Mouse (Mus musculus) mouse trophoblast stem cell (cell line): Measurements from ENCODE around the gene Rere.
"Not testable (repeated sequence)": the region's sequence is repeated elsewhere in the genome, so short reads cannot be mapped to it uniquely, and the experiment has no call there.

Experiments used
- in situ Hi-C, 2 experiments: fragments of 300-500 bp; cut with MseI, MboI; formaldehyde crosslinking; loops; 2 replicates in 1 of 2; 3 replicates in 1 of 2; pipeline ENCODE4 v1.15.1; 2025

The Rere gene

GRCm38 (mm10) chr4:150461427-150462189 is 180.2 kb downstream of the Rere start:
- in situ Hi-C loops, result loop anchor here in 1 of 2 experiments (5.0 kb wide), 1 partner anchor 114 kb away; no protein-coding TSS in a partner anchor

- in situ Hi-C loops, result loop anchor here in 1 of 2 experiments (5.0 kb wide), 1 partner anchor 115 kb away; no protein-coding TSS in a partner anchor
Measured at GRCm38 (mm10) chr4:150462367-150462766, 180.9 kb downstream of the Rere start.

DNA sequence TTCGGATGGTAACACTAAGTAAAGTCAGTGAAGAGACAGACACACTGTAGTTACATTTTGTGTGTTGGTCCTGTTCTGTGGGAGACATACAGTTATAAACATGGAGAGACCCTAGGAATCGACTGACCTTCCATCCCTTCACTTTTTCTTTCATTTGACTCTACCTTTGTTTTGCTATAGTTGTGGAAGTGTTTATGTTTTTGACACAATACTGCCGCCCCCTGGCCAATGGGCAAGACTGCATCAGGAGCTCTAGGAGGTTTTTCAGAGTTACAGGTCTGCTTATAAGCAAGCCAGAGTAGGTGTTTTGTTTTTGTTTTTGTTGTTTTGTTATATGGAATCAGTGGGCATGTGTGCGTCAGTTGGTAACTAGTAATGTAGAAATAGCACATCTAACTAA is 184.3 kb downstream of the Rere start:
- in situ Hi-C loops, result no loop called here

DNA sequence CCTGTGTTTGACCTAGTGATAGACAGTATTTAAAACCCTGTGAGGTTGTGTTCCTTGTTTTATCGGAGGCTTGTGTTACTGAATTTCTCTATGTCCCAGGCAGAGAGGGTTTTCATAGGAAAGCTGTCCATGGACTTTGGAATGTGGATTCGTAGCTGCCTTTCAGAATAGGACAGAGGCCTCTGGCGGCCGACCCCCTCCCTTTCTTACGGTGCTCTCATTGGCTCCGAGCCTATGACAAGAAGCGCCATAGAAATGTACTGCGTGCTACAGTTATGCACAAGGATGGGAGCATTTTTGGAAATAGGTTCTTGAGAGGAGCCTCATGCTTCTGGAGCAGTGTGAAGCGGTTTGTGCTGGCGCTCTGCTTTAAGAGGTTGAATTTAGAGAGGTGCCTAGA is 187.8 kb downstream of the Rere start:
- in situ Hi-C loops, result no loop called here

DNA sequence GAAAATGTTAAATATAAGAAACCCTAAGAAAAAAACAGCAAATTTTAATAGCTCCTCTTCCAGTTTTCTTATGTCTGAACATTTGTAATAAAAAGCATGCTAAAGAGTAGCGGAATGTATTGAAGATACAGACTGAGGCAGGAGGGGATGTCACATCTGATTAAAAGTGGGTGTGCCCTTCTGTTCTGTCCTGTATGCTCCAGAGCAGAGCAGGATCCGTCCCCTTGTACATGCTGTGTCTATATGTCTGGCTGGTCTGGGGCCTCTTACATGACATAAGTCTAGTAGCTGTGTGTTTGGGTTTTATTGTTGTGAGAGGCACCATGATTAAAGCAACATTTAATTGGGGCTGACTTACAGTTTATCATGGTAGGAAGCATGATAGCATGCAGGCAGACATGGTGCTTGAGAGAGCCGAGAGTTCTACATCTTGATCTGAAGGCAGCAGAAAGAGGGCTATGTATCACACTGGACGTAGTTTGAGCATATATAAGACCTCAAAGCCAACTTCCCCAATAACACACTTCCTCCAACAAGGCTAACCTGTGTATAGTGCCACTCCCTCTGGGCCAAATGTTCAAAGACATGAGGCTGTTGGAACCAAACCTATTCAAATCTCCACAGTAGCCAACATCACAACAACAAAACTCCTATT is 189.4 kb downstream of the Rere start:
- in situ Hi-C loops, result no loop called here

DNA sequence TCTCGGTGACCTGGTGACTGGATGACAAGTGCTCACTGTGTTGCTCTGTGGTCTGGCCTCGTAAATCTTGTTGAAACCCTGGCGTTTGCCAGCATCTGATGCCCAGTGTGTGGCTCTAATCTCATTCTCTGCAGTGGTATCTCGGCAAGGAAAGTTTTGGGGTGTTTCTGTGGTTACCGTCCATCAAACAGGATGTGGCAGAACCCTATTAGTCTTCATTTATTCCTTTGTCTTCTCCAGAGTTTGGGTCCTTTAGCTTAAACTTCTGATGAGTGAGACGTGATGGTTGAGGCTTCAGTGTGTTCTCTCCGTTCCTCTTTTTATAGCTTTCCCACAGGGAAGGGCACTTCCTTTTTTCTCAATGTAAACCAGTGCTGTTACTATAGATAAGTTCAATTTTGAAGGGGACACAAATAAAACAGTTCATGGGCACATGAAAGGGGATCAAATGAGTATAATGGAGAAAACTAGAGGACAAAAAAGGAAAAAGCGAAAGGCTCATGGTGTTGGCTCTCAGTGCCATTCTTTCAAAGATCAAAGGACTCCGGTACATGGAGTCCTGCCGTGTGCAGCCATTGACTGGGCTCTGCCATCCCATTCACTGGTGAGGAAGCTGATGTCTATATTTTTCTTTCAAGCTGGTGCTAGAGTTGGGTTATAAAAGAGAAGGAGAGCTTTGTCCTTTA is 191.4 kb downstream of the Rere start:
- in situ Hi-C loops, result no loop called here

DNA sequence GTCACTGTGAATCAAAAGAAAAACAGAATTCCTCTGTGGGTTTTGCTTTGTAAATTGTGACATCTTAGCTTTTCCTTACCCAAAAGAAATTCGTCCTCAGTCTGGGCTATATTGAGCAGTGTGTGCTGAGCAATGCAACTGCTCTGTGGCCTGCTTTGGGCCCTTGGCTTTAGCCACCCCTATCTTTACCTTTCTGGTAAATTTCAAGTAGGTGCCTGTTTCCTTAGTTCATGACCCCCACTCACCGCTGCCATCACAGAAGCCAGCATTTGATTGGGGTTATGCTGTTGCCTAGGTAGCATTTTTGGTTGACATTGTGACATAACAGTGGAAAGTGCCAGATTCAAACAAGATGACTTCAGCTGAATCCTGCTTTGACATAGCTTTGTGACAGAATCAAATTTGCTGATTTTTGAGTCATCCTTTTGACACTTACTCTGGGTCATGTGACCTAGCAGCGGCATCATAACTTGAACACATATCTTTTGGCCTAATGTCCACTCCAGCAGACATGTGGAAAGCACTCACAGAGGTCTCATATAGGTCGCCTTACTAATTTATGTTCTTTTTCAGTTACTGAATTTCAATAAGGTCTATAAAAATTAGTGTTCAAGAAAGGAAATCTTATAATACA is 192.1 kb downstream of the Rere start:
- in situ Hi-C loops, result no loop called here

DNA sequence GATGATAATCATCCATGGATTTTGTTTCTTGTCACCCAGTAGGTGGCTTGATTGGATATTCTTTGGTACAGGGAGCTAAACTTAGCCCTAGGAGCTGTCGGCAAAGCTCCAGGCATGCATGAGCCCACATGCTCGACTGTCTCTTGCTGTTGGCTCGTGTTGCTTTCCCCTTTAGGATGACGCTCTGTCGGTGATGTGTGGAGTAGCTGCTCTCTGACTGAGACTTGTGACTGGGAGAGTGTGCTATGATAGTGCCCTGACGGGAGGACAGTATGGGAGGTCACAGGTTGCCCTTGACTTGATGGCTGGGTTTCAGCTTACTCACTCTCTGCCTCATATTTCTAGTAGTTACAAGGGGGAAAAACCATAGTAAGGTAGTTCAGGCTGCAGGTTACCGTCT is 192.6 kb downstream of the Rere start:
- in situ Hi-C loops, result no loop called here

DNA sequence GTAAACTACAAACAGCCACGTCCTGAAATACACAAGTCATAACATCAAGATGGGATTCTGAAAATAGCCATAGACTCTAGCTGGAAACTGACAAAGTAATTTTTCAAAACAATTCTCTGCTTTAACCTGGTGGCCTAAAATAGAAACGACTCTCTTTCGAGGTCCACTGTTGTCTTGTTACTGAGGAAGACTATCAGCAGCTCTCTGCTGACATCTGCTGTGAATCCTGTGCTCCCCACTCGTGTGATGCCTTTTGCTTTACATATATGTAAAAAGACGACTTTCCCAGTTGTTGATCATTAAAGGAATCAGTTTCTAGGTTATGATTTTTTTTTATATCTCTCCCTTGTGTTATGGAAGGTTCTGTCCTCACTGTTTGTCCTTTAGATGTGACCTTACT is 194.8 kb downstream of the Rere start:
- in situ Hi-C loops, result no loop called here

DNA sequence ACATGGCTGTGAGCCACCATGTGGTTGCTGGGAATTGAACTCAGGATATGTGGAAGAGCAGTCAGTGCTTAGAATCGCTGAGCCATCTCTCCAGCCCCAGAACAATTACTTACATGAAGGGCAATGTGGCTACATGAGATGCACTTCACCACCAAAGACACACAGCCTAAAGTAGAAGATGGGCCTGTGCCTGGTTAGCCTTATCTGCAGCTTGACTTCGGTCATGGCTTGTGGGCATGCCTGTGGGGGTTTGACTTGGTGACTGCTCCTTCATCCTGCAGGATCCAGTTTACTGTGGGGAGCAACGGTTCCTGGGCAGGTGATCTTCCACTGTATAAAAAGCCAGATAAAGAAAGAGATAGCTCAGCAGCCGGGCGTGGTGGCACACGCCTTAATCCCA is 196.6 kb downstream of the Rere start:
- in situ Hi-C loops, result no loop called here

DNA sequence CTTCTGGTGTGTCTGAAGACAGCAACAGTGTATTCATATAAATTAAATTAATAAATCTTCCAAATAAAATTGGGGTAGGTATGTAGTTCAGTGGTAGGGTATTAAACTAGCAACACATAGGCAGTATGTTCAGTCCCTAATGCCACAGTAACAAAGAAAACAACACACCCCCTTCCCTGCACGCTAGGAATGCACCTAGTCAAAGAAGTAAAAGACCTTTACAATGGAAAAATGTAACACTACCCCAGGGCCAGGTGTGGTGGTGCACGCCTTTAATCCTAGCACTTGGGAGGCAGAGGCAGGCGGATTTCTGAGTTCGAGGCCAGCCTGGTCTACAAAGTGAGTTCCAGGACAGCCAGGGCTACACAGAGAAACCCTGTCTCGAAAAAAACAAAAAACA is 201.6 kb downstream of the Rere start:
- in situ Hi-C loops, result not testable (repeated sequence)

GRCm38 (mm10) chr4:150486097-150486496 is 204.7 kb downstream of the Rere start:
- in situ Hi-C loops, result no loop called here

GRCm38 (mm10) chr4:150487109-150487508 is 205.7 kb downstream of the Rere start:
- in situ Hi-C loops, result no loop called here

DNA sequence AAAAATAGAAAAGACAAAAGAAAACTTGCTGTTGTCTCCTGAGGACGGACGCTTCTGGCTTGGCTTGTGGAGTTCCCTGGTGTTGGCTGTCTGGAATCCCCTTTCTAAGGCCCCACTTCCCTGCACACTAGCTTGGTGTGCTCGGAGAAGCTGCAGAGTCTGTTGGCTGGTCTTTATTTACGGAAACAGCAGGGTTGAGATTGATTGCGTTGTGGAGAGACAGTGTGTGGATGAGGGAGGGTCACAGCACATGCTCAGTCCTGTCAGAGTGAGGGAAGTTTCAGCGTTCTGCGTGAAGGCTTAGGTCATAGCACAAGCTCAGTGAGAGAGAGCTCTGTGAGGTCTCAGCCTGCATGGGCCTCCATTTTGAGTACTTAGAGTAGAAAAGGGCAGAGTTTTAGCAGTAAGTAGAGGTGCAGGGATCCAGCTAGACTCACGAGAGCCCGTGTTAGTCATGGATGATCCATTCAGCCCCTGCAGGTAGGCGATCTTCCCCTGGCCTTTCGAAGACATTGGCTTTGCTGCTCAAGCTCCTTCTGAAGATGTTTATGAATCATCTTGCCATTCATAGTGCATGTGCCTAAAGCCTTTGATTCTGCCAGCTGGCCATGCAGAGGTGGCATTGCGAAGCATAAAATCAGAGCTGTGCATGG is 206.8 kb downstream of the Rere start:
- in situ Hi-C loops, result no loop called here

- in situ Hi-C loops, result no loop called here
Measured at GRCm38 (mm10) chr4:150488767-150489166, 207.3 kb downstream of the Rere start.

DNA sequence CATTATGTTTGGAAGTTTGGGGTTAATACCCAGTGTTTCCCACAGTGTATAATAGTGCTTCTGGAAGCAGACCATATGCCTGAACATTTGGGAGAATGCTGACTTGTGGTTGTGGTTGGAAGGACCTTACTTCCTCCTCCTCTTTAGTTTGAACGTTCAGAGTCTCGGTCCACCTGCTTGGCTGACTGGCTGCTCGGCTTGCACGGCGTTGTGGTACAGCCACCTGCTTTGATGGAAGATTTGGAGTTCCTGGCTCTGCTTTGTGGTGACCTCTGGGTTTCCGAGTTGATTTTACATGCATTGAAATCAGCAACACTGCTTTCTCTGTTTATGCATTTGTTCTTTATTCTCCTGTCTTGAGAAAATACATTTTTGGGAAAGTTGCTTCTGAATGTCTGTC is 208.6 kb downstream of the Rere start:
- in situ Hi-C loops, result no loop called here

GRCm38 (mm10) chr4:150491710-150492109 is 210.3 kb downstream of the Rere start:
- in situ Hi-C loops, result no loop called here

DNA sequence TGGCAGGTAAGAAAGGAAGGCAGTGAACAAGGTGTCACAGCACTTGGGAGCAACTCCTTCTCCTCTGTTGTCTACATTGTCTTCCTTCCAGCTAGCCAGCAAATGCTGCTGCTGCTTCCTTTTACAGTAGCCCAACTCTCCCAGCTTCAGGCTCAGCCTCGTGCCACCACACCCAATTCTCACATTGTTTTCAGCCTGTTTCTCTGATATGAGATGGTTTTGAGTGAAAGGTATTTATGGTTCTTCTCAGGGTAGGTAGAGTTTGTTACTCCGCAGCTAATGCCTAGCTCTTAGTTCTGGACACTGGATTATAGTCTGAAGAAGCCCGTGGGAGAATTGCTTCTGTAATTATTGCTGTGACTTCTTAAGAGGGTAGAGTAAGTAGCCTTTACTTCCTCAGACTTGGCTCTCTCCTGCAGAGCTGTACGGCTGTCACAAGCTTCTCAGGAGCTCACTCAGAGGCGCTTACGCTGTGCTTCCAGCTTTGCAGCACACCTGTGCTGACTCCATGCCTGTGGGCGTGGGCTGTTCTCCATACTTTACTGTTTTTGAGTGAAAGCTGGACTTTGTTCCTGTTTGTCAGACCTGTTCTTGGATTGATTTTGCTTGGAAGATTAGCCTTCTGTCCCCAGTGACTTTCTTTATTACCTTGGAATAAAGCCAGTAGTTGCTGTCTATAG is 212.0 kb downstream of the Rere start:
- in situ Hi-C loops, result no loop called here

DNA sequence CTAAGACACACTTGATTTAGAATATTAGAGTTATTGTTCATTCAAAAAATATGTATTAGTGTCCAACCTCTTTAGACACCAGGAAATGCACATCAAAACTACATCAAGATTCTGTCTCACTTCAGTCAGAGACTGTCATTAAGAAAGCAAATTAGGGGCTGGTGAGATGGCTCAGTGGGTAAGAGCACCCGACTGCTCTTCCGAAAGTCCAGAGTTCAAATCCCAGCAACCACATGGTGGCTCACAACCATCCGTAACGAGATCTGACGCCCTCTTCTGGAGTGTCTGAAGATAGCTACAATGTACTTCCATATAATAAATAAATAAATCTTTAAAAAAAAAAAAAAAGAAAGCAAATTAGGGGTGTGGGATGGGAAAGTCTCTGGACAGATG is 212.5 kb downstream of the Rere start:
- in situ Hi-C loops, result not testable (repeated sequence)

- in situ Hi-C loops, result no loop called here
Measured at GRCm38 (mm10) chr4:150495568-150495967, 214.1 kb downstream of the Rere start.
